Mouse (Mus musculus) effector memory CD4-positive, alpha-beta T cell, adult 7 months (primary cell): ENCODE data around the gene Nup205. TPM values are rescaled to one million over a fixed set of nuclear protein-coding genes. Genes with fewer than 3 reads are reported as not detected.

ENCODE experiments used
- polyA plus RNA-seq: library from polyadenylated mRNA; unstranded; fragments of 100-300 nt; shearing (Covaris generic); gene quantifications from one replicate; pipeline ENCODE4 v1.2.1, GENCODE M21; 2017

Nup205 gene
- polyA plus RNA-seq, result 27.1 TPM

DNA sequence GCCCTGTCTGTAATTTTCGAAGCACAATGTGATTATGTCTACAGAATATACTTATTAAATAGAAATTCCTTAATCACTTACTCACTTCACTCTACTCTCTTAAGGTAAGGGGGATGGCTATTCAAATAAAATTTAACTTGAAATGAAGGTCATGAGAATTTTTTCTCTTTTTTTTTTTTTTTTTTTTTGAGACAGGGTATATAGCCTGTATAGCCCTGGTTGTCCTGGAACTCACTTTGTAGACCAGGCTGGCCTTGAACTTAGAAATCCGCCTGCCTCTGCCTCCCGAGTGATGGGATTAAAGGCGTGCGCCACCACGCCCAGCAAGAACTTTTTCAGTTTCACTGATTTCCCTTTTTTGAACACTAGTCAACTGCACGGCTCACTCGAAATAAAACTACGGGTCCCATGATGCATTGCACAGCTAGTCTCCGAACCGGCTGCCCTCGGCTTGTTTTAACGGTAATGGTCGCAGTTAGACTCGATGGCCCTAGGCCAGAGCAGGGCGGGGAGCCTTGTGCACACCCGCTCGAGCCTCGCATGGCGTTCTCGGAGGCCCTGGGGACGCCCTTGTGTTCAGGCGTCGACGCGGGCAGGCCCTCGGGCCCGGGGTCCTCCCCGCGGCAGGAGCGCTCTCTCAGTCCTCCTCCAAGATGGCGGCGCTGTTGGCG lies at the start of gene Nup205:
Nup205 (plus strand) TSS at position 443 of the 671 bp plus-strand sequence.

DNA sequence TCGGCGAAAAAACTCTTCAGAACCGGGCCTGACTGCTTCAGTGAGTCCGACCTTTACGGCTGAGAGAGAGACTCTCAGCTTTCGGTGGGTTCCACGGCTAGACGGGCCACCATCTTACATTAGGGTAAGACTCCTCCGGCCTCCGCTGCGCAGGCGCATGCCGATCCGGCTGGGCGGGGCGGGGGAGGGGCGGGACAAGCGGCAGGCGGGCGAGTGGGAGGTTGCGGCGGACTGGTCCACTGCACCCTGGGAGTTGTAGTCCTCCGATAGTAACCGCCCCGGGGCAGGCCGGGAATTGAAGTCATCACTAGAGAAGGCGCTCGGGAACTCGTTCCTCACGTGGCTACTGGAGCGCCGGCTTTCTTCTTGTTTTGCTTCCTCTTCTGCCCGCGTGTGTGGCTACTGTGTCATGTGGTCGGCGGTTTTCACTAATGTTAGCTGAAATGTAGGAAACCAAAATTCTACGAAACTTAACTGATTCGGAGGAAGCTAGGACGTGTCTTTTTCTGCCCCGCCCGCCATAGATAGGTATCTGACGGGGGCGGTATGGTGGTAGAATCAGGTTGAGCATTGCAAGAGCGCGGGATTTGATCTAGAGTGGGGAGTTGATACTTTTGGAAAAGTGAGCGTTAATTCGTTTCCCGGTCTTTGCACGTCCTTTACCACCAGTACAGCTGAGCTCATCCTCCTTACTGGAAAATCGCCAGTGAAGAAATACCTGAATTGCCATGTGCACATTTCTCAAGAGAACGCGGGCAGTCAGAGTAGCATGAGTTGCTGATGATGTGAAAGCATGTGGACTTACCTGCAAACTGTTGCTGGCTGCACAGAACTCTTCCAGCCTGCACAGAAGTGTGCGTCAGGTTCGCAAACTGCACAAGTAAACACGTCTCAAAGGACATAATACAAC lies 43.4 kb upstream of the Nup205 start, which contains the start of gene Cnot4:
Cnot4 (minus strand) TSS at position 146 of the 910 bp plus-strand sequence.

Other genes starting within 250 kb of the Nup205 start
- gene Slc23a4, start 189.0 kb upstream of the Nup205 start, polyA plus RNA-seq, result 1.1 TPM
- gene Cnot4, start 43.7 kb upstream of the Nup205 start, polyA plus RNA-seq, result 60.6 TPM
- 0.27 TPM for gene Slc13a4, start 130.7 kb downstream of the Nup205 start, polyA plus RNA-seq
- not detected for gene Fam180a, start 148.7 kb downstream of the Nup205 start, polyA plus RNA-seq